Mouse (Mus musculus): Measurements from ENCODE around the gene Sept5. TPM values are rescaled to one million over a fixed set of nuclear protein-coding genes. Genes with fewer than 3 reads are reported as not detected.

The Sept5 gene
- polyA plus RNA-seq, 1 experiment: 772 TPM

DNA sequence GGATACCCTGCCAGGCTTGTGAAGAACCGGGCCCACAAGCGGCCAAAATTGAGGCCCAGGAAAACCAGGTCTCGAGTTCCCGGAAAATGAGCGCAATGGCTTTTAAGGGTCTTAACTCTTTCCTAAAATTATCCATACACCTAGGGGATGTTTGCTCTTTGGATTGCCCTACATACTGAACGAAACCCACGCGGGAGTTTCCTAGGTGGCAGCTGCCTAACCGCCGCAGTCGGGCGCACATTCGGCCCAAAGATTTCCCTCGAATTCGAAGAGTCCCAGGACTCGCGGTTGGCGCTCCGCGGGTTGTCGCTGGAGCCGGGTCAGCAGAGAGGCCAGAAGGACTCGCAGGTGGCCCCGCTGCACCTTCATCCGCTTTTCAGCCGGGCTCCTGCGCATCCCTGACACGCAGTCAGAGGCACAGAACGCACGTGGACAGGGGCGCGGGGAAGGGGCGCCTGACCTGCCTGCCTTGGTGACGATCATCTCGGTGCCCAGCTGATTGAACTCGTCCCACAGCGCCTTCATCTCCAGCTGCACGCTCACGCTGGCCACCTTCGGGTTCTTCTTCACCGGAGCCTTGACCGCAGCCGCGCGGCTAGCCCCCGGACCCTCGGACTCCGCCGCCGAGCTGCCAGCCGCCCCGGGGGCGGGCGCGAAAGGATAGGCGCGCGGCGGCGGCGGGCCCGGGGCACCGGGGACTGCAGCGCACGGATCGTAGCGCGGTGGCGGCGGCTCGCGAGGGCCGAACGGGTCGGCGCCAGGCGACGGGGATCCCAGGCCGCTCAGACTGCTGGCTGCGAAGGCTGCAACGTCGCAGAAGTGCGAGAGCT lies 43.5 kb downstream of the Sept5 start:
- DNase-seq (ENCODE audit: extremely low spot score in 1 of 2, low spot score in 1 of 2): no peak

DNA sequence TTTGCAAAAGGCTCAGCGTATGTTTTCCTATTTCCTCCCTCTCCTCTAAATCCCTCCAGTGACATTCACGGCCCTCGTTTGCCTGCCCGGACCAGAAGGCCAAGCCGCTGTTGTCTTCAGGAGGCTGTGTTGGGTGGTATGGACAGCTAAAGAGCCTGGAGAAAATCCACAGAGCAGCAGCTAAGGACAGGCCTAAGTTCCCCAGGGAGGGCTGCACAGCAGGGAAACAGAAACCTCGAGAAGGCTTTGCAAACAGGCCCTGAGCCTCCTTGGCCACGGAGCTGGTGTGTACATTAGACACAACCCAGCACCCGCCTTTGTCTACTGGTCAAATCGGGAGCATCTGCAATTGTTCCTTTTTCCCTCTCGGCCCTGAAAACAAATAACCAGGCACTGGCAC lies 44.1 kb downstream of the Sept5 start:
- DNase-seq (ENCODE audit: extremely low spot score in 1 of 2, low spot score in 1 of 2): no peak

DNA sequence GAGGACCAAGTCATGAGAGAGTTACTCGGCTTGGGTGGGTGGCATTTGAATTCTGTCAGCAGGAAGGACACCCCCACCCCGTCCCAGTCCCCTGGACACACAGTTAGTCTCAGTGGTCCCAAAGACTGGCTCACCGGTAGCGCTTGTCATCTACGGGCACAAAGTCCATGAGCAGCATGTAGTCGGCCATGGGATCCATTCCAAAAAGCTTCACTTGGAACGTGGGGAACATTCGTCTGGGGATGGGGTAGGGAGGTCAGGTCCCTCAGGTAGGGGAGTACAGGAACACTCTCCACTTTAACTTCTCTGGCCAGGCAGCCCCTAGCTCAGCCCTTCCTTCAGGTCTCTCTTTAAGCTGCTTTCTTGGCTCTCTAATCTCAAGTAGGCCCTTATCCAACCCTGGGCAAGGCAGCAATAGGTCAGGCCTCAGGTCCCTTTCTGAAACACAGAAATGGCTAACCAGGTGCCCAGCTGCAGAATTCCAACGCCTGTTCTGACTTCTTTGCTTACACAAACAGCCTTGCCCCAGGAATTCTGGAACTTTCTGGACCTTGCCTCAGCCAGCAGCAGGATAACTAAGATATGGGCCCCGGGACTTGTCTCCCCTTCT lies 44.7 kb downstream of the Sept5 start:
- no peak for DNase-seq (ENCODE audit: extremely low spot score in 1 of 2, low spot score in 1 of 2)

DNA sequence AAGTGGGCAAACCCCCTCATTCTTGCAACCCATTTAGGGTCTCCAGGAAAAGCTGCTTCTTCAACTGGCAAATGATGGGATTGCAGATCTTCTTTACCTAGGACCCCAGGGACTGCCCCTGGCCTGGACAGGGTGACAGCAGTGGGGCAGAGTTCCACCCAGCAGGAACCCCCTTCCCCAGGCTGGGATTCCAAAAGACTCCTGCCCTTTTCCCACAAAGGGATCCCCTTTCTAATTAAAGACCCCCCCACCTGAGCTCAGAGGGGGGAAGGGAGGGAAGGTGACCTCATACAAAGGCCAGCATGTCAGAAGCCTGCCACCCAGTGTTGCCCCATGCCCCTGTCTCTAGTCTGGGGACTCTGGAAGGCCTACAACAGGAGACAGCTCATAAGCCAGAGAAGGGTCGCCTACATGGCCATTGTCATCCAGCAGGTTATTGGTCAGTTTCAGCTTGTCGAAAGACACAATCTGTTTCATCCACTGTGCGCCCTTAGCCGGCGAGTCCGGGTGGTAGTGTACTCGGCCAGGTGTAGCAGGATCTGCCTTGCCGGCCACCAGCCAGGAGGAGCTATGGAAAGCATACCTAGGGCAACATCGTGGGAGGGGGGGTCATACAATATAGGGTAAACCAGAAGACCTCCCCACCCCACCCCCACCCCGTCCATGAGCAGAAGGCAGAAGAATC lies 45.9 kb downstream of the Sept5 start:
- no peak for DNase-seq (ENCODE audit: extremely low spot score in 1 of 2, low spot score in 1 of 2)

DNA sequence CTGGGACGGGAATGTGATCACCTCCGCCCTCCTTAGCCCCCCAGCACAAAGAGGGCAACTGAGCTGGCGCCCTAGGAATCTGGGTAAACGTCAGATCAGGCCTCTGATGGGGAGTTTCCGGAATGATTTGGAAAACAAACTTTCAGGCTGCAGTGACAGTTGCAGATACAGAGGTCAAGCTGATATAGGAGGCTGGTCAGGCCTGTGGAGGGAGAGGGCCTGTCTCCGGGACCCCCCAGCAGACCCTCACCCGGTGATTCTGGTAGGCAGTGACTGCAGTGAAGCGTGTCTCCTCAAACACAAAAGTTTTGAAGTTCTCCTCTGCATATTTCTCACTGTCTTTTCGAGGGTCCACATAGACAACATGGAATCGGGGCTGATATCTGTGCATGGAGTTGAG lies 46.6 kb downstream of the Sept5 start:
- DNase-seq (ENCODE audit: extremely low spot score in 1 of 2, low spot score in 1 of 2): no peak

DNA sequence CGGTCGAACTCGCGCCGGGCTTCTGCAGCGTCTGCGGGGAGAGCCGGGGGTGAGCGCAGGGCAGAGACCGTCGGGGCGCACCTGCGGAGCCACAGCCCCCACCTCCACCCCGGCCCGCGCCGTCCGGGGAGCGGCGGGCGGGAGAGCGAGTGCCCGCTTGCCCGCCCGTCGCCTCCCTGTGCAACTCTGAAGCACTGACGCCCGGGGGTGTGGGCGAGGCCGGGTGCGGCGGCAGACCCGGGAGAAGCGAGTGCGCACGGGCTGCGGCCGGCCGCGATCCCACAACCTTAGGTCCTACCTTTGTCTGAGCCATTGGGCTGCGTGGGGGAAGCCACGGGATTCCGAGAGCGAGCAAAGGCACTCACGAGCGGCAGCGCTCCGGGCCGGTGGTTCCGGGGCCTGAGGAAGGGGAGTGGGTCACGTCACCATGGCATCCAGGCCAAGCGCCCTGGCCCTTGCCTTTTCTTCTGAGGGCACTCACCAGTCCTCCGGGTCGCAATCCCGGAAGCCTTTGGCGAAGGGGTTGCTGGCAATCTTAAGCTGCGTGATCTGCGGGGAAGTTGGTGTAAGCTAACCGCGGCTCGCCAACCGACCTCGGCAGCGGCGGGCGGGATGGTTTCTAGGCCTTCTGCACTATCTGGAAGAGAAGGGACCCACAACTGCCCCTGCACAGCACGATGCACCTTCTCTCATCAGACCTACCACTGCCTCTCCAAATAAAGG lies 47.2 kb downstream of the Sept5 start:
- DNase-seq (ENCODE audit: extremely low spot score in 1 of 2, low spot score in 1 of 2): no peak

DNA sequence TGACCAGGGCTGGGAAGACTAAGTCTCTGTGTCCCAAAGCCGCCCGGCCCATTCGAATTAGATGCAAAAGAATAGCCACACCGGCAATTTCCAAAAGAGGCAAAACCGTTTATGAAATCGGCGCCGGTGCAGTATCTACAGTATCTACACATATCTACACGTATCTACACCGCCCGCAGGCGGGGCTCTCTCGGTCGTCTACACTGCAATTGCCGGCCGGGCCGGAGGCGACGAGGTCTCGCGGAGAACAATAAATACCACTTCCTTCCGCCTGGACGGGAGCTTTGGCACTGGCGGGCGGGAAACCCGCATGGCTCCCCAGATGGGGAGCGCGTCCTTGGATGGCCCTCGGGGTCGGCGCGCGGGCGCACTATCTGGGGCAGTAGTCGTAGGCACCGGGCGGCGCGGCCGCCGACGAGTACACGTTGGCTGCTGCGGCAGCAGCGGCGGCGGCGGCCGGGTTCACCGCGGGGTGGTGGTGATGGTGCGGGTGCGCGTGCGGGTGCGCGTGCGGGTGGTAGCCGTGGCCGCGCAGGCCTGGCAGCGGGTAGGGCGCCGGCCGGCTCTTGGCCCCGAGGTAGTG lies 48.0 kb downstream of the Sept5 start:
- no peak for DNase-seq (ENCODE audit: extremely low spot score in 1 of 2, low spot score in 1 of 2)

DNA sequence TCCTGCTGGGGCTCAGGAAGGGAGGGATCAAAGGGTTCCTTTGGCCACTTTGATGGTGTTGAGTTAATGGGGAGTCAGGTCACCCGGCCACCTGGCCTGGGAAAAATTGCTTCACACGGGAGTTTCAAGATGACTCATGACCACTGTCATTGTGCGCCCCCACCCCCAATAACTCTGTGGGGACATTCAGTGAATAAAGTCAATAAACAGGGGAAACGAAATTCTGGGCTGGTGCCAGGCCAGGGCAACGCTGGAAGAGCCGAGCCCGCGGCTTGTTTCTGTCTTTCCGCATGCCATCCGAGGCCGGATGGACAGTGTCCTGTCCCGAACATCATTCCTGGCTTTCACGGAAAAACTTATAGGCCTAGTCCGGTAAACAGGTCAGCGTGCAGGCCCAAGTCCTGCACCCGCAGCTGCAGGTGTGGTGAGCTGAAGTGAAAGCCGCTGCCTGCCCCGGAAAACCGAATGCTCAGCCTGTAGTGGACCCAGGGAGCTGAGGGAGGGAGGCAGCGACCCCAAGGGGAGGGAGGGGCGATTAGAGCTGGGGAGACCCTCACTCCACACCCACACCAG lies 48.6 kb downstream of the Sept5 start:
- no peak for DNase-seq (ENCODE audit: extremely low spot score in 1 of 2, low spot score in 1 of 2)

DNA sequence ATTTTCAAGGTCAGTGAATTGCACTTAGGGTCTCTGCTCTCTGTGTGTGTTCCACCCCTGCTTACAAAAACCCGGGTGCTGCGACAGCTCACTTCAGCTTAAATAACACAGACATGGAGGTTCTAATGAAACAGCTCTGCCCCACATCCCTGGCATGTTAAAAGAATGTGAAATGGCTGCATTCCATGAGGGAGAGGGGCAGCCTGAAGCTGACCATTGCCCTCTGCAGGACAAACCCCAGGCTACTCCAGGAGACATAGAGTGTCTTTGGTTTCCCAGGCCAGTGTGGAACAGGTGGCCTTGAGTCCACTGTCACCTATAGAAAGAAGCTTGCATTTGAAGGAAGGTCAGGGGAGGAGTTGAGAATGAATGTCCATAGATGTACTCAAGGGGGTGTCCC lies 49.4 kb downstream of the Sept5 start:
- DNase-seq (ENCODE audit: extremely low spot score in 1 of 2, low spot score in 1 of 2): no peak

DNA sequence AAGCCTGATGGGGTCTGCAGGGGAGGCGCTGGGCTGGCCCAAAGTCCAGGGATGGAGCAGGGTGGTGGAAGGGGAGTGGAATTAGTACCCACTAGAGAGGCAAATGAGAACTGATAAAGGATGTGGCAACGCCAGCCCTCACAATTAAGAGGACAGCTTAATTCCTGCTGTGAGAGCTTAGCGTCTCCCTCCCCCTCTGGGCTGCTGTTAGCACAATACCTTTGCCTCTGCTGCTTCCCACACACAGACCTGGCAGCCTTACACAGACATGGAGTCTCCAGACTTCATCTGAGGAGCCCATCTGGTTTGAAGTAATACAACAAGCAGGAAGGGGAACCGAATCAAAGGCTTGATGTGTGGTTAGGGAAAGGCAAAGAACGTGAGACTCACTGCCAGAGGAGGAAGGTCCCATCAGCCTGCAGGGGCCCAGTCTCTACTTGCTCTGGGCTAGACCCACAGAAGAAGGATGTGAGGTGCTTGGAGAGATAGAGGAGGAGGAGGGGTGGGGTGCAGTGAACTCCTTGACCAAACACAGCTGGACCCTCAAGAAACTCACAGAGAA lies 52.1 kb downstream of the Sept5 start:
- no peak for DNase-seq (ENCODE audit: extremely low spot score in 1 of 2, low spot score in 1 of 2)

DNA sequence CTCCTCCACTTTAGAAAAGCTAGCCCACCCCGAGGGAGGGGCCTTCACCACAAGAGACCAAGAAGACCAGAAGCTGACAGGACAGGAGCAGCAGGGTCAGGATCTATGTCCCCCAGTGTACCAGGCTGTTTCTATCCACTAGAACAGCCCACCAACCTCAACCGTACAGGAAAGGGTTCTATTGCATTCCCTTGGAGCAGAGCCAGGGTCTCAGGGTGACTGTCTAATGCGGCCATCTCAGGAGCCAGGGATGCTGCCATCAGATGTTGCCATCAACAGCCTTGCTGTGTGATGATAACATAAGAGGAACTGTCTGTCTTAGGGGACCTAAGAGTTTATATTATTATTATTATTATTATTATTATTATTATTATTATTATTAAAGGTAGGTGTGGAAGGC lies 52.7 kb downstream of the Sept5 start:
- no peak for DNase-seq (ENCODE audit: extremely low spot score in 1 of 2, low spot score in 1 of 2)

DNA sequence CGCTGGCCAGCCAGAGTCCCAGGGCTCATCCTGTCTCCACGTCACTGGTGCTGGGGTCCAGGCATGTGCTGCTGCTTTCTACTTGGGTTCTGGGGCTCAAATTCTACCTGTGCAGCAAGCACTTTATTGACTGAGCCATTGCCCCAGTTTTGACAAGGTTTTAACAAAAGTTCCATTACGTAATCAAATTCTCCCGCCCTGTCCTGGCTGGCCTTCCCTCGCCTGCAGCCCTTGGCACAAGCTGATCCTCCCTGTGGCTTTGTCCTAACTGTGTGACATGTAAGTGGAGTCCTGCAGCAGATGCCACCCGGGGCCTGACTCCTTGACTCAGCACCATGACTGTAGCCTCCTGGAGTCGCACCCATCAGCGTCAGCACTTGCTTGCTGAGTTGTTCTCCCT lies 55.6 kb downstream of the Sept5 start:
- DNase-seq (ENCODE audit: extremely low spot score in 1 of 2, low spot score in 1 of 2): no peak

Other genes starting within 250 kb of the Sept5 start
- 22.9 and 25.9 TPM in 2 replicates for gene Txnrd2, start 203.6 kb downstream of the Sept5 start, polyA plus RNA-seq (2012; rRNA removed)
- 140 and 143 TPM in 2 replicates for gene Comt, start 203.1 kb downstream of the Sept5 start, polyA plus RNA-seq (2012; rRNA removed)
- gene Gnb1l, start 131.2 kb downstream of the Sept5 start, polyA plus RNA-seq (2012; rRNA removed): 8.1 and 8.7 TPM in 2 replicates
- 4.2 and 4.6 TPM in 2 replicates for gene Rtl10, start 131.1 kb downstream of the Sept5 start, polyA plus RNA-seq (2012; rRNA removed)
- 2.8 and 2.9 TPM in 2 replicates for gene Tbx1, start 39.3 kb downstream of the Sept5 start, polyA plus RNA-seq (2012; rRNA removed)
- 2.4 and 5.9 TPM in 2 replicates for gene Gp1bb, start 7.6 kb downstream of the Sept5 start, polyA plus RNA-seq (2012; rRNA removed)
- gene Gm49601, start 3.5 kb downstream of the Sept5 start, polyA plus RNA-seq (2012; rRNA removed): 128 and 169 TPM in 2 replicates
- gene Cldn5, start 146.9 kb upstream of the Sept5 start, polyA plus RNA-seq (2012; rRNA removed): 105 and 107 TPM in 2 replicates
- 80.4 and 84.1 TPM in 2 replicates for gene Ufd1, start 181.8 kb upstream of the Sept5 start, polyA plus RNA-seq (2012; rRNA removed)
- 2.7 and 2.8 TPM in 2 replicates for gene Cdc45, start 182.0 kb upstream of the Sept5 start, polyA plus RNA-seq (2012; rRNA removed)
- 48.2 and 51.1 TPM in 2 replicates for gene 2510002D24Rik, start 206.6 kb upstream of the Sept5 start, polyA plus RNA-seq (2012; rRNA removed)
- gene Gm28539, start 206.6 kb upstream of the Sept5 start, polyA plus RNA-seq (2012; rRNA removed): 0.57 TPM in 1 of 2 replicates, not detected in the other
- 24.2 and 26.1 TPM in 2 replicates for gene Mrpl40, start 246.9 kb upstream of the Sept5 start, polyA plus RNA-seq (2012; rRNA removed)
- 70.1 and 70.6 TPM in 2 replicates for gene Hira, start 247.1 kb upstream of the Sept5 start, polyA plus RNA-seq (2012; rRNA removed)